Mouse (Mus musculus) CH12.LX (cell line): ENCODE measurements around the gene Nucb1.

ENCODE experiments used
- CTCF ChIP-seq, 2 experiments: IDR thresholded peaks in 1 of 2; conservative IDR thresholded peaks in 1 of 2; 2 replicates each; pipeline ENCODE4 v1.5.1; 2011 to 2012; ENCODE audit warnings: low read depth in 2 of 2, low read length in 2 of 2, improper control_type of control experiment in 1 of 2, inconsistent platforms in 1 of 2, mild to moderate bottlenecking in 1 of 2, moderate library complexity in 1 of 2
- E2F4 ChIP-seq: IDR thresholded peaks from 2 replicates; pipeline ENCODE4 v1.6.1; 2011; ENCODE audit warnings: low read depth, low read length, improper control_type of control experiment; ENCODE audit not compliant: insufficient replicate concordance
- POLR2A ChIP-seq: IDR thresholded peaks from 2 replicates; pipeline ENCODE4 v1.6.1; 2011; ENCODE audit warnings: low read depth, mild to moderate bottlenecking, improper control_type of control experiment, low read length
- POLR2AphosphoS2 ChIP-seq: IDR thresholded peaks from 2 replicates; pipeline ENCODE4 v1.6.1; 2011; ENCODE audit warnings: low read depth, low read length, improper control_type of control experiment

DNA sequence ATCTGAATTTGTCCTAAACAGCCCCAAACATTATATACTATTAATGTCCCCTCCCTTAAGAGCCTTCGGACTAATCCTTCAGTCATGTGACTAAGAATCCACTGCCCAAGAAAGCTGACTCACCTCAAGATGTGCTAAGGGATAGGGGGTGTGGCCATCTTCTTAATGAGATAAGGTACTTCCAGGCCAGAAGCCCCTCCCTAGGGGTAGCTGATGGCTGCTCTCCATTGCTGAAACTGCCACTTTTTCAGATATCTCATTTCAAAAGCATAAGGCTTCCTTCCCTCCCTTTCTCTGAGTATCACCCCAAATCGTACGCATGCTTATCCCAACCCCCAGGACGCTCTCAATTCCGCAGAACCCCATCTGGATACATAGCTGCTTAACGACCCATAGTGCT, 1.6 kb downstream of the Nucb1 start:
- TF ChIP-seq POLR2A, result no peak
- no peak for TF ChIP-seq POLR2AphosphoS2
- no peak for TF ChIP-seq E2F4
- no peak for TF ChIP-seq CTCF (conservative IDR thresholded peaks at IDR 0.05 in 1 of 2, IDR thresholded peaks at IDR 0.05 in 1 of 2; ENCODE audit: low read depth in 2 of 2, low read length in 2 of 2)
